Mouse (Mus musculus): Measurements from ENCODE around the gene Il17a. TPM values are rescaled to one million over a fixed set of nuclear protein-coding genes. Genes with fewer than 3 reads are reported as not detected.

Gene Il17a
- not detected in 2 replicates for polyA plus RNA-seq (2015; fragmentation: Nextera tagmentation; extraction: Ambion mirVana)

DNA sequence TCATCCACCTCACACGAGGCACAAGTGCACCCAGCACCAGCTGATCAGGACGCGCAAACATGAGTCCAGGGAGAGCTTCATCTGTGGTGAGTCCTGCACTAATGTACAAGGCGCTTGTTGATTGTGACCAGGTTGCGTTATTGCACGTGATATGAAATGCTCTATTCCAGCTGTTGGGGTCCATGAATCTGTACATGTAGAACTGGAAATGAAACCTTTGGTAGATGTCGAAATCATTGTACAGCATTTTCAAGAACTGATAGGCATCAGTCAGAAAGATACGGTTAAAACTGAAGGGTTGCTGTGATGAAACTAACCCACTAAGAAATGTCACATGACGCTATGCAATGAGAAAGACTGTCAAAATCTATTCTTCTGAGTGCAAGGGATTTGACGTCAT is at the start of gene Il17a:
Gene Il17a (plus strand): TSS at position 3 of the 400 bp plus-strand sequence.
- H3K36me3 ChIP-seq, result no peaks in the 10 kb centered on the region
- H3K4me2 ChIP-seq, result no peak within 1 kb of the TSS
- no peak within 1 kb of the TSS for H3K27ac ChIP-seq (replicated peaks)
- 0 out of 2 replicates have a peak, but pooled peaks cover 9% of the 10 kb centered on the region for H3K9me3 ChIP-seq
- no peaks in the 10 kb centered on the region for H3K27me3 ChIP-seq
- no peak within 1 kb of the TSS for H3K9ac ChIP-seq
- no peak within 1 kb of the TSS for H3K4me3 ChIP-seq
- WGBS, result 94% methylated on average over 10 of the region's 10 CpGs
- H3K4me1 ChIP-seq (replicated peaks), result no peaks in the 10 kb centered on the region
- ATAC-seq (ENCODE audit: low read depth), result no peak

DNA sequence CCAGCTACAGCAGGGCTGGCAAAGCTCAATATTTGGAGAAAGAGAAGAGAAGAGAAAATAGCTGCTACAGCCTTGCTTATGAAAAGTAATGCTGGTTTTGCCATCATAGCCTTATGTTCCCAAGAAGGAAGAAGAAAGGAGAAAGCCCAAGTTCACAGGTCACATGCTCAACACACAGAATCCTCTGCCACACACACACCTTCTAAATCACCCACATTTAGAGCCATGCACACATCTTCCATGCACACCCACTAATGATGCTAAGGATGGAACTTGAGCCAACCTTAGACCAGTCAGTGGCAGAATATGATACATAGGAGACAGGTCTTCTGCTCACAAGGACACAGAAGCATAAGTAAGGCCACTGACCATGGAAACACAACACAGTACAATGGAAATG is 47.9 kb upstream of the Il17a start:
- Histone ChIP-seq H3K4me3 (no peak overlapping the region), H3K4me1 (replicated peaks) (0 out of 2 replicates have a peak, but pooled peaks cover 2% of the 10 kb centered on the region), H3K27me3 (no peaks in the 10 kb centered on the region), H3K36me3 (no peaks in the 10 kb centered on the region), H3K9me3 (no peaks in the 10 kb centered on the region), H3K27ac (replicated peaks) (no peak overlapping the region), H3K9ac (no peak overlapping the region), H3K4me2 (no peak overlapping the region)
- ATAC-seq (ENCODE audit: low read depth), result no peak

DNA sequence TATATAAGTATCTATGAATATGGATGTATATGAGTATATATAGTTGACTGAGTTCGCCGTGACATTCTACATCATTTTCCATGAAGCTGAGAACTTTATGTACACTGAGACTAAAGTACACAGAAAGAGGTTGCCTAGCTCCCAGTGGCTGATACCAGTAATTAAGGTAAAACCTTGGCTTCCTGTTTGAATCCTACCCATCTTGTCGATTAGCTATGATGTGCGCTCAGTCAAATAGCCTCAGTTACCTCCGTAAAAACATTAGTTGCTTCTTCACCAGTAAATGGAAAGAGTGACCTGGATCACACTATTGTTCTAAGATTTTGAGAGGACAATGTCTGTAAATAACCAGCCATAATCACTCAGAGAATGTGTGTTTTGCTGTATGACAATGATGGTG is 47.3 kb upstream of the Il17a start:
- WGBS, result 93% methylated on average over 5 of the region's 5 CpGs
- H3K4me1 ChIP-seq (replicated peaks), result no peaks in the 10 kb centered on the region
- H3K4me2 ChIP-seq, result no peak overlapping the region
- no peaks in the 10 kb centered on the region for H3K9me3 ChIP-seq
- no peak overlapping the region for H3K4me3 ChIP-seq
- H3K27me3 ChIP-seq, result no peaks in the 10 kb centered on the region
- H3K36me3 ChIP-seq, result no peaks in the 10 kb centered on the region
- ATAC-seq (ENCODE audit: low read depth), result no peak
- no peak overlapping the region for H3K9ac ChIP-seq
- H3K27ac ChIP-seq (replicated peaks), result no peak overlapping the region

DNA sequence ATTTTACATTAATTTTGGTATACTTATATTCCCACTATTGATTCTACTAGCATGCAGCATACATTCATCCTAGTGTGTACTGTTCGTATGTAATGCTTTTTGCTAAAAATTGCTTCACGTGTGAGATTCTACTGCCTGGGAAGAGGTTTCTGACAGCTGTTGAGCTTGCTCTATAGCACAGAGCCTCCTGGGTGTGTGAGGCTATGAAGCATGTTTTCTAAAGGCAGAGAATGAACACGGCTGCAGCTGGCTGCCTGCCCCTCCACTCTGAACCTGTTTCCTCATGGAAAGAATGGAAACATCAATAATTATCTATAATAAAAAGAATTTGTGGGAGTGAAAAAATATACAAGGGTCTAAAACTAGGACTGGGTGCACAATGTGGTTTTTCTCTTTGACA is 46.9 kb upstream of the Il17a start:
- H3K4me1 ChIP-seq (replicated peaks), result no peaks in the 10 kb centered on the region
- H3K9me3 ChIP-seq, result no peaks in the 10 kb centered on the region
- H3K27me3 ChIP-seq, result no peaks in the 10 kb centered on the region
- WGBS, result 84% methylated on average over 3 of the region's 3 CpGs
- no peaks in the 10 kb centered on the region for H3K36me3 ChIP-seq
- no peak for ATAC-seq (ENCODE audit: low read depth)
- H3K4me2 ChIP-seq, result no peak overlapping the region
- no peak overlapping the region for H3K27ac ChIP-seq (replicated peaks)
- no peak overlapping the region for H3K4me3 ChIP-seq
- no peak overlapping the region for H3K9ac ChIP-seq

DNA sequence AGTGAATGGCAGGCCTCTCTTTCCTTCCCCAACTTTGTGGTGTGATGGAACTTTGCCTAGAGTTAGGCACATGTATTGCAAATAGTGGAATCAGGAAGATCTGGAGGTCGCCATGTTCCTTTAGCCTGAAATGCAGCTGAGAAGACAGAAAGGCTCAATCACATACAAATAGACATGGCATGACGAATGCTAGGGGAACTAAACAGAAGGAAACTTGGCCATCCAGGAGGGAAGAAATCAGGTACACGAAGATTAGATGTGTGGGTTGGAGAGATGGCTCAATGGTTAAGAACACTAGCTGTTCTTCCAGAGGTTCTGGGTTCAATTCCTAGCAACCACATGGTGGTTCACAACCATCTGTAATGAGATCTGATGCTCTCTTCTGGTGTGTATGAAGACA is 46.3 kb upstream of the Il17a start:
- H3K4me2 ChIP-seq, result no peak overlapping the region
- H3K9ac ChIP-seq, result no peak overlapping the region
- no peak overlapping the region for H3K27ac ChIP-seq (replicated peaks)
- no peaks in the 10 kb centered on the region for H3K9me3 ChIP-seq
- H3K4me3 ChIP-seq, result no peak overlapping the region
- 91% methylated on average over 3 of the region's 3 CpGs for WGBS
- no peak for ATAC-seq (ENCODE audit: low read depth)
- no peaks in the 10 kb centered on the region for H3K36me3 ChIP-seq
- no peaks in the 10 kb centered on the region for H3K4me1 ChIP-seq (replicated peaks)
- no peaks in the 10 kb centered on the region for H3K27me3 ChIP-seq

DNA sequence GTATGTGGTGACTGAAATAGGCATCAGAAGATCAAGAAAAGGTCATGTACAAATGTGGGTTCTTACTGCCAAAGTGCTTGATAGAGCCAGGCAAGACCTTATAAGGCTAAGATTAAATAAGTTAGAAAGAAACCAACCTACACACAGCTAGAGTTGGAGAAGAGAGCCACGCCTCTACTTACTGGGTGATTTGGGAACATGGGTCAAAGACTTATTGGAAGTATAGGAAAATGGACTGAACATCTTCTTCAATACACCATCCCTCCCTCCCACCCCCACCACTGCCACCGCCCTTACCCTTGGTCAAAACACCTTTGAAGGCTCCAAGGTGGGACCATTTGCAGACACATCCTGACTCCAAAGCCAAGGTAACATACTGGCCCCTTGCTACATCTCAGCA is 45.3 kb upstream of the Il17a start:
- 94% methylated on average over 2 of the region's 2 CpGs for WGBS
- H3K27ac ChIP-seq (replicated peaks), result no peak overlapping the region
- no peaks in the 10 kb centered on the region for H3K9me3 ChIP-seq
- H3K9ac ChIP-seq, result no peak overlapping the region
- H3K27me3 ChIP-seq, result no peaks in the 10 kb centered on the region
- no peak for ATAC-seq (ENCODE audit: low read depth)
- no peak overlapping the region for H3K4me3 ChIP-seq
- no peaks in the 10 kb centered on the region for H3K4me1 ChIP-seq (replicated peaks)
- no peak overlapping the region for H3K4me2 ChIP-seq
- H3K36me3 ChIP-seq, result no peaks in the 10 kb centered on the region

DNA sequence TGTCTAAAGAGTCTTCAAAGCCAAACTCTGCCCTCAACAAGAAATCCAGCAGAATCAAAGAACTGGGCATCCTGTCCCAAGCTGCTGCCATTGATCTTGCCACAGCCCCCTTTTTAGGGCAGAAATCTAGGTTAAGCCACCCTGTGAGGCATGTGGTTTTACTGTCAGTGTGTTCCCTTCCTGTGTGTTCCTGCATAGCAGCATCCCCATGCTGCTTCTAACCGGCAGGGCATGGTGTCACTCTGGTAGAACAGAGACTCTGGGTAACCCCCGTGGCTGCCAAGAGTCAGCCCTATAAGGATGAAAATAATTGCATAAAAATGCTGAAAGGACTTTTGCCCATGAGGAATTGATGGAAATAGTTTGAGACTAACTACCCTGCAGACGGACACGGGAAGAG is 44.8 kb upstream of the Il17a start:
- Histone ChIP-seq H3K9me3 (no peaks in the 10 kb centered on the region), H3K4me3 (no peak overlapping the region), H3K27ac (replicated peaks) (no peak overlapping the region), H3K4me1 (replicated peaks) (no peaks in the 10 kb centered on the region), H3K4me2 (no peak overlapping the region), H3K27me3 (no peaks in the 10 kb centered on the region), H3K36me3 (no peaks in the 10 kb centered on the region), H3K9ac (no peak overlapping the region)
- ATAC-seq (ENCODE audit: low read depth), result no peak
- WGBS, result 91% methylated on average over 4 of the region's 4 CpGs

DNA sequence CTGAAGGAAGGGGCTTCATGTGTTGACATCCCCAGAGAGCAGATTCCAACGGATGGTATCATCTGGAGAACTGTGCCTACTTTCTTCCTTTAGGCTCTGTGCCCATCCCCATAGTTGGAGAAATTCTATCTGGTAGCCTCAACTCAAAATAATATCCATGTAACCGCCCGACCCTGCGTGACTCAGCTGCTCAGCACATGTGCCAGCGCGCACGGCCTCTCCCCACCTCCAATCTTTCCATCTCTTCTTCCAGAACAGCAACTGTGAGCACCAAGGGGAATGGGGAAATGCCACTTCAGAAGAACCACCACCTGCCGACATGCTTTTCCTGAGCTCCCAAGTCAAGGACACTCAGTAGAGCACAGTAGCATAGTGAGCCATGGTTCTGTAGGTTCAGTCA is 39.4 kb upstream of the Il17a start:
- H3K36me3 ChIP-seq, result no peaks in the 10 kb centered on the region
- H3K4me1 ChIP-seq (replicated peaks), result no peaks in the 10 kb centered on the region
- no peak overlapping the region for H3K4me2 ChIP-seq
- no peak overlapping the region for H3K9ac ChIP-seq
- no peaks in the 10 kb centered on the region for H3K9me3 ChIP-seq
- WGBS, result 92% methylated on average over 8 of the region's 8 CpGs
- H3K27me3 ChIP-seq, result no peaks in the 10 kb centered on the region
- no peak overlapping the region for H3K4me3 ChIP-seq
- ATAC-seq (ENCODE audit: low read depth), result no peak
- no peak overlapping the region for H3K27ac ChIP-seq (replicated peaks)

DNA sequence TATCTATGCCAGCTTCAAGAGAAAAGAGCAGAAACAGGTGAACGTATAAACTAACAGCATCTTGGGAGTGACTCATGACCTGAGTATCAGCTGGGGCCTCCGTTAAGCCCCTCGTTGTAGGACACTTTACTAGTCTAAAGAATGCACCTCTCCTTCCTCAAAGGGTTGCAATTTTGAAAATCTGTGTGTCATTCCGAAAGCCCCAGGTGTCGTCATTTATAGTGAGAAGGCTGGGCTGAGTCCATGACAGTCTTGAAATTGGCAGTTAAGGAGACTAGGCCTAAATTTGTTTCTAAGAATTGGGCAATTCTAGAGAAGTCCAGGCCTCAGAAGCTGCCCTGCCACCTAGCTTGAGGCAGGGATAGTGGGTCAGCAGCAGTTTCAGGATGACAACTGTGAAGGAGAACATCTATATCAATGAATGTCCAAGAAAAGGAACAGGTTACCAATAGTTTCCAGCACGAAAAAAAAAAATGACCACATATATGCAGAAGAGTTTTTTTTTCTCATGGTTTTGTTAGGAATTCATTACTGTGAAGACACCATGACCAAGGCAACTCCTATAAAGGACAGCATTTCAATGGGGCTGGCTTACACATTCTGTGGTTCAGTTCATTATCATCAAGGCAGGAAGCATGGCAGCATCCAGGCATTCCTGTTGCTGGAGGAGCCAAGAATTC is 36.9 kb upstream of the Il17a start:
- Histone ChIP-seq H3K9ac (no peak overlapping the region), H3K4me3 (no peak overlapping the region), H3K36me3 (no peaks in the 10 kb centered on the region), H3K27me3 (no peaks in the 10 kb centered on the region), H3K9me3 (no peaks in the 10 kb centered on the region), H3K27ac (replicated peaks) (no peak overlapping the region), H3K4me1 (replicated peaks) (no peaks in the 10 kb centered on the region), H3K4me2 (no peak overlapping the region)
- 89% methylated on average over 6 of the region's 6 CpGs for WGBS
- no peak for ATAC-seq (ENCODE audit: low read depth)

DNA sequence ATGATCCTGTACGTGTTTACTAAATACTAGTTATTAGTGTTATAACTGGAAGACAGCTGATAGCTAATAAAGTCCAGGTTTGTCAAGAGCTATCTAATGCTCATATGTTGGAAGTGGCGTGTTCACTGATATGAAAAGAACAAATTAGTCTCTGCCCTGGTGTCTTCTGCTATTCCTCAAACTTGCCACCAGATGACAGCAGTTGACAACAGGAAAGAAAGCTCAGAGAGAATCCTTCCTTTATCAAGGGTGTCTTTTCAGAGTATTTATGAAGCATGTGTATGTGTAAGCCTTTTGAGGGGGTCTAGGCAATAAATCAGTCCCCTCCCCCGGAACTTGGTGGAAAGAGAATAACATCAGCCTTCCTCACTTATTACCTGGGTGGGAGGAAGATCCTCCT is 30.7 kb upstream of the Il17a start:
- WGBS, result 68% methylated on average over 3 of the region's 3 CpGs
- Histone ChIP-seq H3K27ac (replicated peaks) (no peak overlapping the region), H3K27me3 (no peaks in the 10 kb centered on the region), H3K36me3 (no peaks in the 10 kb centered on the region), H3K4me3 (no peak overlapping the region), H3K4me1 (replicated peaks) (no peaks in the 10 kb centered on the region), H3K9me3 (no peaks in the 10 kb centered on the region), H3K4me2 (no peak overlapping the region), H3K9ac (no peak overlapping the region)
- no peak for ATAC-seq (ENCODE audit: low read depth)

DNA sequence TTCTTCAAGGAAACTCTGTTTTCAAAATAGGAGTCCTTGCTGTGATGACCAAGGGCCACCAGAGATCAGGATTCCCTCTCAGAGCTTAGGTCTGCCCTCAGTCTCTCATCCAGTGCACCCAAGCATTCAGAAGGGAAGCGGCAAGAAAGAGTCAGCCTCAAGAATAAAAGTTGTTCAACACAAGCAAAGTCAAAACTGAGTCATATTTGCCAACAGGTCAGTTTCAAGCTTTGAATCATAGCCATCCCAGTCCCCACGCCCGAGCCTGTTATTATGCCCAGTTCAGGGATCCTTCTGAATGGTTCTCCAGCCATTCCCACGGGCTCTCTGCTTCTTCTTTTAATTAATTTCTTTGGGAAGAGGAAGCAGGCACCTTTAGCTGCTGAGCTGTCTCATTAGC is 5.9 kb downstream of the Il17a start:
- no peak for ATAC-seq (ENCODE audit: low read depth)
- 82% methylated on average over 4 of the region's 4 CpGs for WGBS
- Histone ChIP-seq H3K27ac (replicated peaks) (no peak overlapping the region), H3K4me1 (replicated peaks) (no peaks in the 10 kb centered on the region), H3K36me3 (no peaks in the 10 kb centered on the region), H3K9me3 (no peaks in the 10 kb centered on the region), H3K4me2 (no peak overlapping the region), H3K4me3 (no peak overlapping the region), H3K9ac (no peak overlapping the region), H3K27me3 (no peaks in the 10 kb centered on the region)

DNA sequence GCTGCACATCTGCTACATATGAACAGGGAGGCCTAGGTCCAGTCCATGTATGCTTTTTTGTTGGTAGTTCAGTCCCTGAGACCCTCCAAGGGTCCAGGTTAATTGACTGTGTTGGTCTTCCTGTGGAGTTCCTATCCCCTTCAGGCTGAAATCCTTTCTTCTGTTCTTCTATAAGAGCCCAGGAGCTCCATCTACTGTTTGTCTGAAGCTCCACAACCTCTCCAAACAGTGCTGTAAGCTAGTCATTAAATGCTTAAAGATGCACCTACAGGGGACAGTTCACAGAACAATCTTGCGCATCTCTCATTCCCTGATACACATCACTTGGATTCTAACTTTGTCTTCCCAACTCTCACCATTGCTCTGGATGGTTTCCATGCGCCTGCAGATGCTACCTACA is 7.8 kb downstream of the Il17a start:
- H3K4me3 ChIP-seq, result no peak overlapping the region
- H3K36me3 ChIP-seq, result no peaks in the 10 kb centered on the region
- H3K9me3 ChIP-seq, result no peaks in the 10 kb centered on the region
- H3K9ac ChIP-seq, result no peak overlapping the region
- WGBS, result 89% methylated on average over 2 of the region's 2 CpGs
- H3K27me3 ChIP-seq, result no peaks in the 10 kb centered on the region
- no peaks in the 10 kb centered on the region for H3K4me1 ChIP-seq (replicated peaks)
- H3K27ac ChIP-seq (replicated peaks), result no peak overlapping the region
- H3K4me2 ChIP-seq, result no peak overlapping the region
- ATAC-seq (ENCODE audit: low read depth), result no peak

DNA sequence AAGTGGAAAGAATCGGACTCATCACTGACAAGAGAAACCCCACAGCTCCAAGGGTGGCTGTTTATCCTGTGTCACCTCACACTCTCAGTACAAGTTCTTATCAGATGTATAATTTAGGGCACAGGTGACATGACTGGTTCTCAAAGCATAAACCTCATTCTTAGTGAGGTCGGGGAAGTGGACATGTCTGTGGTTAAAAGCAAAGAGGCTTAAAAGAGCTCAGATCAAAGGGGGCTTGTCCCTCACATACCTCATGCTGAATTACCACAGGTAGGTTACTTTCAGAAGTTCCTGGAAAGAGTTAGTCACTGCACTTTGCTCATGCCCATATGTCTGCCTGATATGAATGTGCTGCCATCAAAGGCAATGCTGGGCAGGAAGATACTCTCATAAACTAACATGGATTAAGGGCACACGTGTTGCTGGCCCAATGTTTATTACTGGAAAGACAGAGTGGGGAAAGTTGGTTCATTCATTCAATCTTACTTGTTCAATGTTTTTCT is 9.8 kb downstream of the Il17a start:
- Histone ChIP-seq H3K27ac (replicated peaks) (no peak overlapping the region), H3K9ac (no peak overlapping the region), H3K36me3 (no peaks in the 10 kb centered on the region), H3K27me3 (no peaks in the 10 kb centered on the region), H3K9me3 (no peaks in the 10 kb centered on the region), H3K4me1 (replicated peaks) (no peaks in the 10 kb centered on the region), H3K4me3 (no peak overlapping the region), H3K4me2 (no peak overlapping the region)
- ATAC-seq (ENCODE audit: low read depth), result no peak
- WGBS, result 86% methylated on average over 3 of the region's 3 CpGs

Measured in neural tube, embryonic 13.5 days (tissue).